Mouse (Mus musculus) kidney, adult 2 months (tissue): ENCODE measurements around the gene Gdpd5.

ENCODE experiments used
- CTCF ChIP-seq: fragments of 200-500 bp; conservative IDR thresholded peaks from 2 replicates; pipeline ENCODE4 v1.5.1; 2011; ENCODE audit warnings: low read depth, mild to moderate bottlenecking, control low read depth, low read length, moderate library complexity, mixed read lengths; ENCODE audit not compliant: insufficient read depth, insufficient read length
- POLR2A ChIP-seq: fragments of 200-500 bp; IDR thresholded peaks from one replicate; pipeline ENCODE4 v1.6.1; 2011; ENCODE audit warnings: low read depth, low read length, control low read depth

DNA sequence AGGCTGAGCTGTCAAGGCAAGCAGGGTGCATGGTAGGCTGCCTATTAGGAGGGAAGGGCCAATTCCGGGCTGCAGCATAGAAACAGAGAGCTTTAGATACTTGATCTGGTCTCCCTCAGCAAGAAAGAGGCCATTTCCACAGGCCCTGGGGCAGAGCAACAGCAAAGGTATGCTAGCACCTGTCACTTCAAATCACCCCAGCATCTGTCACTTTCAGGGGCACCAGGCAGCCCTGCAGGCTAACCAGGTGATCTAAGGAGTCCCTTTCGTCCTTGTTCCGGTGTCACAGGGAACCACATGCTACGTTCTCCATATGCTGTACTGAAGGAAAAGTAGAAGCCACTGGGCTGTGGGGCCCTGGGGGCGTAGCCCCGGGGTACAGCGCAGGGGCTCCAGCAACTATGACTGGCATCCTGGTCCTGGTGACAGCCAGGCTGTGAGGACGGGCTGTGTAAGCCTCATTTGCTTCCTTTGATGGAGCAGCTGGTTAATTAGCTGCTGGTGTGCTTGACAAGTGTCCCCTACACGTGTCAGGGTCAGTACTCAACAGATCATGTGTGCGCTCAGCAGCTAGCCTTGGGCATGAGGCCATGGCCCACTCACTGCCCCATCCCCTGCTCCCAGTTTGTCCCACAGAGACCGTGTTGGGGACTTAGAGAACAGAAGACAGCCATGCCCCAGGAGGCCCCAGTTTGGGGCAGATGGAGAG is 14.8 kb downstream of the Gdpd5 start:
- no peak for TF ChIP-seq CTCF
- no peak for TF ChIP-seq POLR2A
